Mouse (Mus musculus): Measurements from ENCODE around the gene Klhl20.

- peak; percentile 49 for TF ChIP-seq CTCF (IDR thresholded peaks at IDR 0.05; ENCODE audit: low read depth, low read length)
- no peak for TF ChIP-seq POLR2A (IDR thresholded peaks at IDR 0.05; ENCODE audit: insufficient read depth, low read length)
Measured at GRCm38 (mm10) chr1:161140026-161140762, 8.9 kb upstream of the Klhl20 start.

All from ES-Bruce4 (cell line).